Mouse (Mus musculus) spleen, embryonic (tissue): Measurements from ENCODE around the gene Ern1.

Source experiments
- CTCF ChIA-PET: fragments of 350-600 bp; sonication (Branson Sonifier 250); formaldehyde crosslinking; loops from one replicate; lab custom pipeline; 2022; lab: Charles Lee

Gene Ern1

DNA sequence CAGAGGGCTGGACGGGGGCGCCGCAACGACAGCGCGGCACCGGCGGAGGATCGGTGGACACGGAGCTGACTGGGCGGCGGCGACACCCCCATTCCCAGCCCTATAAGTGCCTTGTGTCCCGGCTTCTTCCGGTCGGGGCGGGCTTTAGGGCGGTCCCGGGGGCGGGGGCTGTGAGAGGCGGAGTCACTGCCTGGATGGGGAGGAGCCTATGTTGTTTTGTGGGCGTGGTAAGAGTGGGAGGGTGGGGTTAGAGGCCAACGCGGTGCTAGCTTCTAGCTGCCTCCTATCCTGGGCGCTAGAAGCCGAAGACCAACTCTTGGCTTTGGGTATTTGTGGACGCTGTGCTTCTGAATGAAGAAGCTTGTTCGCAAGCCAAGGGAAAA, at the start of gene Ern1:
Ern1 (minus strand) TSS at position 120 of the 383 bp plus-strand sequence.
- CTCF ChIA-PET: interaction anchor here (0.7 to 1.6 kb wide), 2 partner anchors 7 to 69 kb away, joined by 4 to 5 read pairs; no protein-coding TSS in a partner anchor

- CTCF ChIA-PET: no interaction called here
Observed at GRCm38 (mm10) chr11:106536253-106536912, 48.7 kb upstream of the Ern1 start.

DNA sequence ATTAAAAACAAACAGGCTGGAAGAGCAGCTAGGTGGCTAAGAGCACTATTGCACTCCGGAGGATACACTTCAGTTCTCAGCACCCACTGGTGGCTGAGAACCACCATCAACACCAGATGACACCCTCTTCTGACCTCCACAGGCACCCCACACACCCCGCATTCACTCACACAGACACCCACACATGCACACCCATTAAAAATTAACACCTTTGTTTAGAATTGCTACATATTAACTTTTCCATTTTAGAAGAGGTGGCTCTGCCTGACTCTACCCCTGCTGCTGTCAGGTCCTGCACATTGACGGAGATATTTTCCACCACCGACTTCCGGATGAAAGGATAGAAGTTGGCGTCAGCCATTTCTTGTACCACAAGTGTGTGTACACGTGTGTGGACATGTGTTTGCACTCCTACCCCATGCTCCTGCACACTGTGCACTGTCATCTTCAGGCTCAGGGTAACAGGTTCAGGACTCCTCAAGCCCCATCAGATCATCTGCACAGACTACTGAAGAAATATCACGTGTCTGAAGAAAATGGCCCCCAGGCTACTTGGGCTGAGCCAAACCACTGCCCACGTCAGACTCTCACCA, 48.1 kb upstream of the Ern1 start:
- CTCF ChIA-PET: no interaction called here

DNA sequence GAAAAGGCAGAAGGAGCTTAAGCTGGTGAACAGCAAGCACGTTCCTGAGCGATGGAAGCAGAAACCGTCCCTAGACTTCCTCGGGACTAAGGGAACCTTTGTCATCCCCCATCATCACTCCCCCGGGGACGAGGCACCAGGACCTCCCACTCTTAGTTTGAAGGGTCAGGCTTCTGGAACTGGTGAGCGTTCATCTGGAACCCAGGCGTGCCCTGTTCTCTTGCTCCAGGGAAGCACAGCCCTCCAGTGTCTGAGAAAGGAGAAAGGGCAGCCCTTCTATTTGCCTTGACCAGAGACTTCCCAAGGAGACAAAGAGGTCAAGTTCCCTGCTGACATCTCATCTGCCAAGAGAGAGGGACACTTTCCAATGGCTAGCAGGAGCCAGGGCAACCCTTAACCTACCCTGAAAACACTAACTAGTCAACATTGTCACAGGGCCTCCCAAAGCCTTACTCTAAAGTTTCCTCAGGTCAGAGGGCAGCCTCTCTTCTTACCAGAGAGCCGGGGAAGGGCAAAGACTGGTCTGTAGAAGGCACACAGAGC, 44.7 kb upstream of the Ern1 start:
- CTCF ChIA-PET: no interaction called here

DNA sequence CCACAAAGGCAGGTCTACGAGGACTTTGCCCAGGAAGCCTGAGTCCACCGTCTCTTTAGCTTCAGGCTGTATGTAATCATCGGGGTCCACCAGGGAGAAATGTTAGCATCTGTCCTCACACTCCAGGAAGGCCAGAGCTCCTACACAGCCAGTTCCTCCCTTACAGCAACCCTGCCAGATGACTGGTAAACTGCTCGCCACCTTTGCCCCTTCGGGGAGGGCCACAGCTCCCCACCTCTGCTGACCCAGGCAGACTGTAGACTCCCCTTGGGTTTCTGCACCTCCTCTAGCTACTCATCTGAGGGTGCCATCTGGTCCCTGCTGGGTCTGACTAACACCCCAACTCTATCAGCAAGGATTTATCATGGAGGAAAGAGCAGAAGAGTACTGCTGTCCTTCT, 42.1 kb upstream of the Ern1 start:
- CTCF ChIA-PET: no interaction called here

- CTCF ChIA-PET: no interaction called here
Observed at GRCm38 (mm10) chr11:106529113-106529512, 41.5 kb upstream of the Ern1 start.

DNA sequence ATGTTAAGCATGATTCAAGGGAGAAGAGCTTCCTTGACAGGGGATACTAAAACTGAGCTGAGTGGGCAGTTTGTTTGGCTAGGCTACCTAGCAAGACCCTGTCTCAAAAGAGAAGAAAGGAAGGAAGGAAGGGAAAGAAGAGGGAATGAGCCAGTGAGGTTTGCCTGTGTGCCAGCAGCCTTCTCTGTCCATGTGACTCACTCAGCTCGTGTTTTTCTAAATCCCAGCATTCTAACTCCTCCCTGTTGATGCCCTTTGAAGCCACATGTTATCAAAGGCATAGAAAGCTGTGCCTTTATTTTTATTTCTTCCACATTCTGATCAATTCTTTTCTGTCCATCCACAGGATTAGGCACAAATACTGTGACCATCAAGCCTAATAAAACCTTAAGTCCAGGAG, 40.3 kb upstream of the Ern1 start:
- CTCF ChIA-PET: no interaction called here

DNA sequence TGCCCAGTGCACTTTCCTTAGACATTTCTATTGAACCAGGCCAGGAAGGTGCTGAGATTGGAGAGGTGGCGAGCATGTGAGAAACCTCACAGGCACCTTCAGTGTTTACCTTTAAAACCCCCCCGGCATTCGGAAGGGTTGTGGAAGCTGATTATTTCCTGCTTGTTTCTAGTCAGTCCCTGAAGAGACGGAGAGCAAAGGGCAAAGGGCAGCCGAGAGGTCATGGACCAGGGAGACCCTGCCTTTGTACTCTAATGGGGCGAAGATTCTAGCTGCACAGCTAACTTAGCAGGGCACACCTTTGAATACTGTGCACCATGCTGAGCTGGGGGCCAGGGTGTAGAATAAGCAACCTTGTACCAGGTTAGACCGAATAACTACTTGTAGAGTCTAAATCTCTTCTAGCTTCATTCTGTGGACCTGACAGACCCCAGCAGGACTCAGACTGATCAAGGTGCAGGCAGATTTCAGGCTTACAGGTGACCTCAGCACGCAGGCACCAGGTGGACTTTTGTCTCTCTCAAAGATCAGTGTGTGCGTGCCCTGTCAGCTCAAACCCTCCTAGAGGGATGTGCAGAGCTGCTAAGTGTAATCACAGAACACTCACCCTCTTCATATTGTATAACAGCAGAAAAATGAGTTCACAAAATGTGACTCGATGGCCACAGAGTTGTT, 39.6 kb upstream of the Ern1 start:
- CTCF ChIA-PET: no interaction called here

GRCm38 (mm10) chr11:106522538-106522937, 34.9 kb upstream of the Ern1 start:
- CTCF ChIA-PET: no interaction called here

GRCm38 (mm10) chr11:106521612-106522011, 34.0 kb upstream of the Ern1 start:
- CTCF ChIA-PET: no interaction called here

DNA sequence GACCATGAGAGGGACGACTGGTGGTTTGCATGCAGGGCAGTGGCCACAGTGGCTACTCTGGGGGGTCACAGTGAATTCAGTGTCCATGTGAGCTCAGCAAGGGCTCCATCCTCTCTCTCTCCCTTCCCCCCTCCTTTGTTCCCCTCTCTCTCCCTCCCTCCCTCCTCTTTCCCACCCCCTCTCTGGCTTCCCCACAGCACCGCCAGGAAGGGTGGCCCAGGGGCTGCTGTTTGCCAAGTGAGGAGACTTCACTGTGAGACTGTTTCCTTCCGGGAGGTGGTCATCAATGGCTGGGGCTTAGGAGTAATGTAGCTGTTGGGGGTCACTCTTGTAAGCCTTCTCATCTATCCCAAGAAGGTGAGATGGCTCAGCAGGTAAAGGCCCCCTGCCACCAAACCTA, 32.8 kb upstream of the Ern1 start:
- CTCF ChIA-PET: no interaction called here

DNA sequence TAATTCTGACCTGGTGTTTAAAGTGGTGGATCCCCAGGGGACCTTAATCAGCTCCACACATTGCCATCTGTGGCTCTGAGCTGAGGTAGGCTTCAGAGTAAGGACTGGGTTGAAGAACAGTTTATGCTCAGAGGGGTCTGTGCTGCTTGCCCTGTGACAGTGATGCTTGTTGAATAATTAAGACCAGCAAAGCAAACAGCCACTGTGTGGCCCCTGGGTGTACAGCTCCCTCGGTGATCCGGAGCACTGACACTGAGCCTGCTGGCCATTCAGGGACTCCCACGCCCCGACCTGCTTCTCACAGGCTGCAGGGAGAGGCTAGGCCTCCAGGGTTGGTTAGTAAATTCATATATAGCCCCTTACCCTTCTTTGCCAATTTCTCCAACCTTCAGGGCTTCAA, 31.9 kb upstream of the Ern1 start:
- CTCF ChIA-PET: no interaction called here

GRCm38 (mm10) chr11:106518391-106518790, 30.7 kb upstream of the Ern1 start:
- CTCF ChIA-PET: no interaction called here

DNA sequence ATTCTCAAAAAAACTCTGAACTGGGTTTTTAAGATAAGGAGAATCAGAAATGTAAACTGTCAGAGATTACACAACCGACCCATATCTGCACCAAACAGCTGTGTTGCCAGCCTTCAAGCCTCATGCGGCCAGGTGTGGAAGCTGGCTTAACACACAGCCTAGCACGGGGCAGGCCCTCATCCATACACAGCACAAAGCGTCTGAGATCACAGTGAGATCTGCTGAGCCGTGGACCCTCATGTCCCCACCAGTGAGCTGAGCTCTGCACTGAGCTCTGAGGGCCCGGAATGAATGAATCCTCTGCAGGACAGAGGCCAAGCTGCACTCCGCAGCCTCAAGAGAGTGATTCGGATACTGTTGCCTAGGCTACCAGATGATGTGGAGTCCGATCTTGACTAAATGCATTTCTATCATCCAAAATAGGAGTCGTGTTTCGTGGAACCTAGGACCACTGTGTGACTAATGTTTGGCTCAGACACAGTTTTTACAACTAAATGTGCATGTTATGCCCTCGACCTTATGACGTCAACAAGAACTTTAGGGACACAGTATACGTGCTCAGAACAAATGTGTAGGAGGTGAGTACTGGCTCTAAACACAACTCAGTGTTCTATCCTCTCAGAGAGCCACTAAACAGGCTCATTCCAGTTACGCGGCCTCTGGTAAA, 27.6 kb upstream of the Ern1 start:
- CTCF ChIA-PET: no interaction called here

- CTCF ChIA-PET: interaction anchor here (0.7 kb wide), 1 partner anchor 101 kb away, joined by 6 read pairs; no protein-coding TSS in a partner anchor
Observed at GRCm38 (mm10) chr11:106514446-106514845, 26.8 kb upstream of the Ern1 start.

DNA sequence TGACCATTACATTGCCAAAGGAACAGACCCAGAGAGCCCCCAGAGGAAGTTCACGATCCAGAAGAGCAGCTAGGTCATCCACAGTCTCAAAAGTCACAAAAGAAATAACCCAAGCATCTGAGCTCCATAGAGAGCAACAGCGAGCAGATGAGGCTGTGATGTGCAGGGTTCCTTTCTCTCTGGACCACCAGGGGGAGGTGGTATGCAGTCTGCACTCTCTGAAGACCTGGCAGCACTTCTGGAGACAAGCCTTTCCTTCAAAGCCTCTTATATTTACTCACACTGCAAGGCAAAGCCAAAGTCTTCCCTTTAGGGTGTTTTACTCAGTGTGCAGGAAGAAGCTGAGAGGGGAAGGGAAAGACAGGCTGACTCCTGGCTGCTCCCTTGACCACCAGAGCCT, 25.5 kb upstream of the Ern1 start:
- CTCF ChIA-PET: no interaction called here

DNA sequence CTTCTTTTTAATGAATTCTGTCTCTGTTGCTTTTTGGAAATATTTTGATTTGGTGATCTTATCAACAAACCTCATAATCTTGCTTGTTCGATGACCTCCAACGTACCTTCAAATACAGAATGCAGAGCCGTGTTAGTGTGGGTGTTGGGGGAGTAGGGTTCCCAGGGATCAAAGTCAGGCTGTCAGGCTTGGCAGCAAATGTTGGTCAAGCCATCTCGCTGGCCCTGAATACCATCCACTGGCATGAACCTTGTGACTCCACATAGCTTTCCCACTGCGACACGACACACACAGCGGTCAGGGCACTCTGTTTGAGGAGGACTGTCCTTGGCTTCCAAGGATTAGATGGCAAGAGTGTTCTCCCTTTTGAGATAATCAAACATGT, 24.3 kb upstream of the Ern1 start:
- CTCF ChIA-PET: interaction anchor here (0.6 kb wide), 1 partner anchor 20 kb away, joined by 5 read pairs; no protein-coding TSS in a partner anchor

- CTCF ChIA-PET: interaction anchor here (0.6 kb wide), 1 partner anchor 20 kb away, joined by 5 read pairs; no protein-coding TSS in a partner anchor
Observed at GRCm38 (mm10) chr11:106511236-106512005, 23.8 kb upstream of the Ern1 start.

GRCm38 (mm10) chr11:106507638-106508037, 20.0 kb upstream of the Ern1 start:
- CTCF ChIA-PET: no interaction called here

DNA sequence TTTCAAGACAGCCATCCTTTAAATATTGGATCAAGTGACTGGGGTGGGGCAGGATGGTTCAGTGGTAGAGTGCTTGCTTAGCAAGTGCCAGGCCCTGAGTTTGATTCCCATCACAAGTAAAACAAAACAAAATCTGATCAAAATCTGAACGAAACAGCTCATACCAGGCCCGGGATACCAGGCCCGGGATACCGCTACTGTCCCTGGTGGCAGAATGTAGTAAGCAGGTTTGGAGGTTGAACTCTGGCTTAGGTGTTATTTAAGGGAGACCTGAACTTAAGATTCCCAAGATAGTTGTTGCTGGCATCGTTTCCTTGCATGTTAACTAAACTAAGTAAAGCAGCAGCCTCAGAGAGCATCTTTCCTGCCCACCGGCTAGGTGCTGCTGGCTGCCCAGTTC, 18.6 kb upstream of the Ern1 start:
- CTCF ChIA-PET: no interaction called here

DNA sequence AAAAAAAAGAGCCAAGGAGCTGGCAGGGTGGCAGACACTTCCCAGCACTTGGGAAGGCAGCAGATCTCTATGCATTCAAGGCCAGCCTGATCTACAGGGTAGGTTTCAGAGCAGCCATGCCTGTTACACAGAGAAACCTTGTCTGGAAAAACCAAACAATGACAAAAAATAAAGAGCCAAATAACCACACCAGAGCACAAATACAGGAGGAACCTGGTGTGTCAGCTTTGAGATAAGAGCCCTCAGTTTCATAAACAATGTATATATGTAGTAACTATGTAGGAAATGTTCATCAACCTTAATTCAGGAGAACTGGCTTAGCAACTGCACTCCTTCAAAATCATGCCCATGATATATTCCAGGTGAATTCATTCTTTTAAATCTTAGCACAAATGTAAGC, 16.5 kb upstream of the Ern1 start:
- CTCF ChIA-PET: interaction anchor here (1.4 kb wide), 1 partner anchor 14 kb away, joined by 3 read pairs; no protein-coding TSS in a partner anchor
